Mouse (Mus musculus): ENCODE data around the gene Esrrb. TPM values are rescaled to one million over a fixed set of nuclear protein-coding genes. Genes with fewer than 3 reads are reported as not detected.

Esrrb gene
- total RNA-seq, 2 experiments from 2014 or later: not detected

GRCm38 (mm10) chr12:86547808-86548207 is 186.9 kb downstream of the Esrrb start:
- no peak for ATAC-seq (replicated peaks; ENCODE audit: low FRiP score, low TSS enrichment, poor library complexity, severe bottlenecking)

GRCm38 (mm10) chr12:86553037-86553436 is 192.1 kb downstream of the Esrrb start:
- ATAC-seq (replicated peaks; ENCODE audit: low FRiP score, low TSS enrichment, poor library complexity, severe bottlenecking): no peak

- ATAC-seq (replicated peaks; ENCODE audit: low FRiP score, low TSS enrichment, poor library complexity, severe bottlenecking): no peak
Measured at GRCm38 (mm10) chr12:86556796-86557517, 196.0 kb downstream of the Esrrb start.

GRCm38 (mm10) chr12:86558889-86559288 is 198.0 kb downstream of the Esrrb start:
- no peak for ATAC-seq (replicated peaks; ENCODE audit: low FRiP score, low TSS enrichment, poor library complexity, severe bottlenecking)

- ATAC-seq (replicated peaks; ENCODE audit: low FRiP score, low TSS enrichment, poor library complexity, severe bottlenecking): no peak
Measured at GRCm38 (mm10) chr12:86562705-86563104, 201.8 kb downstream of the Esrrb start.

GRCm38 (mm10) chr12:86565996-86566395 is 205.1 kb downstream of the Esrrb start:
- no peak for ATAC-seq (replicated peaks; ENCODE audit: low FRiP score, low TSS enrichment, poor library complexity, severe bottlenecking)

Other genes with a start within 250 kb of the Esrrb start
- 16.1 and 24.5 TPM in 2 replicates for gene Gpatch2l, start 119.3 kb upstream of the Esrrb start, total RNA-seq (2014; fragmentation: Nextera tagmentation)
- 21.9 and 24.0 TPM in 2 replicates for gene Gpatch2l, start 119.3 kb upstream of the Esrrb start, total RNA-seq (2017)